Mouse (Mus musculus): ENCODE results near the gene Ptafr.

Gene Ptafr

DNA sequence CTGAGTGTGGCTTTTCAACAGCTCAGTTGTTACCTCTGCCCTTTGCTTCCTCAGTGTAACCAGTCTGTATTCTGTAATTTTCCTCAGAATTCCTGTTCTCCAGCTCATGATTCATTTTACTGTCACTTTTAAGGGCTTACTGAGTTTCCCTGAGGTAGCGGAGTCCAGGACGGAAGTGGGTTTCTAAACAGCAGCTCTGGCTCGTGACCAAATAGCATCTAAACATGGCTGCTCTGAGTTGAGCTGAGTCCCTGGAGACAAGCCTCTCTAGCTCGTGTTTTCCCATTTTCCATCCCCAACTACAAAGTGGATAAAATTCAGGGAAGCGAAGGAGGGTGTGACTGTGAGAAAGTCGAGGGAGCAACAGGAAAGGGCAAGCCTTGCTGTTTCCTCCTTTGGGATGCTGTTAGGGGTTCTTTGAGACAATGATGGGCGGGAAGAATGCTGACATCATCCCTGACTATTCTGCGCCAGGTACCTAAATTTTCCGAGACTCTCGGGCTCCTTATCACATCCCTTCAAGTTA, 55.0 kb downstream of the Ptafr start:
- peak; percentile 58 for DNase-seq

DNA sequence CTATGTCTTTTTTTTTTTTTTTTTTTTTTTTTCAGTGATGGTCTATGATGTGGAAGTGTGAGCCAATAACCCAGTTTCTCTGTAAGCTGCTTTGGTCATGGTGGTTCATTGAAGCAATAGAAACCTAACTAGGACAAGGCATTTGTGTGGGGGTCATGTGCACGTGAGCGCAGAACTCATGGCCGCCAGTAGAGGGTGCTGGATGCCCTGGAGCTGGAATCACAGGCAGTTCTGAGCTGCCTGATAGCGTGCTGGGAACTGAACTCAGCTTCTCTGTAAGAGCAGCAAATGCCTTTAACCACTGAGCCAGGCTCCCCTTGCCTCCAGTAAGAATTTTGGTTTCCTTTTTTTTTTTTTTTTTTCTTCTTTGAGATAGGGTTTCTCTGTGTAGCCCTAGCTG, 56.3 kb downstream of the Ptafr start:
- no peak for DNase-seq

DNA sequence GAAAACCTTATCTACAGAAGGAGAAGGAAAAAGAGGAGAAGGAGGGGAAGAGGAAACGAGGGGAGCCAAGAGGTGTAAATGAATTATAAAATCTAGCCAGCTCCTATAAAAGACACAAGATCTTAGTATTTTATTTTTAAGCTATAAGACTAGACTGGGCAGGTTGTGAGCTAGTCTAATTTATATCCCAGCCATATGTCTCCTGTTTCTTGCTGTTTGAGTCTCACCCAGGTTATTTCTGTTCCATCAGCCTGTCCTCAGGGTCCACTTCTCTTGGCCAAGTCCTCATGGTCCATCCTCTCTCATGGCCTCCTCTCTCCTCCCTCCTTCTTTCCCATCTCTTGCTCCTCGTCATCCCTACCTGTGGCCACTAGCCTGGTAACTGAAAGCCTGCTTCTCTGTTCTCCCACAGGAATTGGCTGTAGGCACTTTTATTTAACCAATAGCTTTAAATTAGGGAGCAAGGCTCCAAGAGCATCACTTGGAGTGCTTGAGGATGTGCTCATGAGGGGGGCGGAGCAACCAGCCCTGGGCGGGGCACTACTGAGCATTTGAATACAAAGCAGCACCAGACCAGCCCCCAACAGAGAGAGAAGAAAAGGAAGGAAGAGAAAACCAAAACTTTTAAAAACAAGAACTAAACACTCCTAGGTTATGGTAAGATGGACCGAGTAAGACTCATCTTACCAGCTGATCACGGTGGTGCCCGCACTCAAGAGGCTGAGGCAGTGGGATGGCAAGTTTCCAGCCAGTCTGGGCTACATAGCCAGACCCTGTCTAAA, 57.6 kb downstream of the Ptafr start:
- no peak for DNase-seq

DNA sequence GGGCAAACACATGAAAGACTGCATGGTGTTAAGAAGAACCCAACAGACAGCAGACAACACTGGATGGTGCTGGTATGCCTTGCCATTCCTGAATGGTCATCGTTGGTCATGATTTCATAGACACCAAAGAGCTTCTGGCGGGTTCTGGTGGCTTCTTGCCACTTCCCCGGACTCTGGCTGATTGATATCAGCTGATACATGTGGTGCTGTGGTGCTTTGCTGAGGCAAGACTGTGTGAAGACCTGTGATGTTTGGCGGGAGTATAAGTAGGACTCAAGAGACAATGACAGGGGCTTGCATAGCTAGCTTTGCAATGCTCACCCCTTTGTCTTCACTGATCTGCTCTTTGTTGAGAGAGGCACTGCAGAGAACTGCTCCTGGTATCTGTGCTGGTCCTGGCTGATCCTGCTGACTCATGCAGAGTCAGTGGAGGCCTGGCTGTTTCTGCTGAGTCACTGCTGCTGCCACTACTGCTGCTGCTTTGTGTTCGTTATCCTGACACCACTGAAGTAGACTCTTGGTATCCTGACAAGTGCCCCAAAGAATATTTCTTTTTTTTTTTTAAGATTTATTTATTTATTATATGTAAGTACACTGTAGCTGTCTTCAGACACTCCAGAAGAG, 60.3 kb downstream of the Ptafr start:
- no peak for DNase-seq

DNA sequence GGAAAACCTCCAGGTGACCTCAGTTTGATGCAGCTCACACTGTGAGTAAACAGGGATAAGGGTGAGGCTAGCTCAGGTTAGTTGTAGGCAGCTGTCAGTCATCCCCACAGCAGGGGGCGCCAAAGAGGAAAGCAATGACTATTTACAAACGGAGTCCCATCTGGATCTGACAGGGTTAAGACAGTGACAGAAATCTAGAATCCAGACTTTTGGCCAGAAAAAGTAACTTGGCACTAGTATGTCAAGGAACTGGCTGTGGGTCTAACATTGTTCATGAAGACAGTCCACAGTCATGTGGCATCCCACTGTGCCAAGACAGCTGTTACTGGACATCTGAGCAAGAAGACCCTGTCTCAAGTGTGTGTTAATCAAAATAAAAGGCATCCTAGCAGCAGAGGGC, 65.0 kb downstream of the Ptafr start:
- peak; percentile 45 for DNase-seq

Measured in kidney, postnatal 10 days (tissue).